Mouse (Mus musculus) left cerebral cortex, adult 2 months (tissue): ENCODE data around the gene Gabrd. TPM values are rescaled to one million over a fixed set of nuclear protein-coding genes. Genes with fewer than 3 reads are reported as not detected.

ENCODE experiments used
- DNase-seq, 2 experiments: peaks; one replicate each; pipeline ENCODE4 v3.0.0; 2021 to 2022; ENCODE audit warnings: low spot score in 2 of 2, mixed read lengths in 1 of 2; ENCODE audit errors: extremely low spot score in 1 of 2
- H3K27ac ChIP-seq: fragments of 200-600 bp; 2 replicates; pipeline ENCODE4 v1.8.1; 2022
- H3K4me3 ChIP-seq: fragments of 200-600 bp; 2 replicates; pipeline ENCODE4 v1.8.1; 2022
- CTCF ChIP-seq: fragments of 200-600 bp; IDR thresholded peaks from 2 replicates; pipeline ENCODE4 v1.8.1; 2022; ENCODE audit warnings: antibody characterized with exemption, mild to moderate bottlenecking, moderate library complexity
- intact Hi-C: fragments of 180-260 bp; cut with DNase I; formaldehyde crosslinking; loops from one replicate; pipeline ENCODE4 v1.15.1; 2025
- total RNA-seq, 2 experiments: library from RNA; stranded (reverse); gene quantifications; 2 replicates each; pipeline ENCODE4 v1.2.3; 2021

Gene Gabrd
- total RNA-seq, 2 experiments from 2014 or later = 69.2 to 71.8 TPM

- no peak for DNase-seq
- intact Hi-C loops = no loop called here
- no peak overlapping the region for H3K27ac ChIP-seq
- TF ChIP-seq CTCF = no peak
- H3K4me3 ChIP-seq = no peak overlapping the region
Measured at GRCm38 (mm10) chr4:155413641-155414335, 15.9 kb upstream of the Gabrd start.

- intact Hi-C loops = no loop called here
- Histone ChIP-seq H3K4me3 (no peak overlapping the region), H3K27ac (no peak overlapping the region)
- DNase-seq = no peak
- no peak for TF ChIP-seq CTCF
Measured at GRCm38 (mm10) chr4:155412124-155412523, 14.2 kb upstream of the Gabrd start.

GRCm38 (mm10) chr4:155409058-155409776 is 11.3 kb upstream of the Gabrd start, which contains the start of gene Cfap74:
TSS of gene Cfap74 (plus strand) at chr4:155409190.
- Histone ChIP-seq H3K27ac (peak within 1 kb of the TSS; percentile 86), H3K4me3 (peak within 1 kb of the TSS; percentile 75)
- peak; percentile 89 for DNase-seq
- no peak for TF ChIP-seq CTCF
- intact Hi-C loops = no loop called here

- TF ChIP-seq CTCF = peak; percentile 39
- Histone ChIP-seq H3K27ac (peak overlapping the region; percentile 86), H3K4me3 (peak overlapping the region; percentile 75)
- DNase-seq = no peak
- intact Hi-C loops = no loop called here
Measured at GRCm38 (mm10) chr4:155408695-155409057, 10.8 kb upstream of the Gabrd start.

GRCm38 (mm10) chr4:155402489-155402888 is 4.6 kb upstream of the Gabrd start:
- intact Hi-C loops = no loop called here
- no peak for TF ChIP-seq CTCF
- H3K4me3 ChIP-seq = no peak overlapping the region
- H3K27ac ChIP-seq = no peak overlapping the region
- DNase-seq = no peak

GRCm38 (mm10) chr4:155401121-155401520 is 3.2 kb upstream of the Gabrd start:
- no peak for DNase-seq
- intact Hi-C loops = no loop called here
- H3K27ac ChIP-seq = no peak overlapping the region
- no peak overlapping the region for H3K4me3 ChIP-seq
- TF ChIP-seq CTCF = no peak

- peak overlapping the region; percentile 50; the same call in 1 of the 2 replicates for H3K27ac ChIP-seq
- no peak for TF ChIP-seq CTCF
- intact Hi-C loops = no loop called here
- peak overlapping the region; percentile 77 for H3K4me3 ChIP-seq
- no peak for DNase-seq
Measured at GRCm38 (mm10) chr4:155398222-155398540, 269 bp upstream of the Gabrd start.

- intact Hi-C loops = no loop called here
- Histone ChIP-seq H3K4me3 (peak overlapping the region; percentile 77), H3K27ac (peak overlapping the region; percentile 76)
- no peak for TF ChIP-seq CTCF
- no peak for DNase-seq
Measured at GRCm38 (mm10) chr4:155396751-155397150, 1.2 kb downstream of the Gabrd start.

GRCm38 (mm10) chr4:155395471-155395870 is 2.4 kb downstream of the Gabrd start:
- H3K4me3 ChIP-seq = peak overlapping the region; percentile 77
- H3K27ac ChIP-seq = peak overlapping the region; percentile 76
- TF ChIP-seq CTCF = no peak
- peak; percentile 55 to 56 for DNase-seq
- intact Hi-C loops = no loop called here

- Histone ChIP-seq H3K4me3 (no peak overlapping the region), H3K27ac (no peak overlapping the region)
- intact Hi-C loops = no loop called here
- DNase-seq = no peak
- TF ChIP-seq CTCF = no peak
Measured at GRCm38 (mm10) chr4:155387166-155387565, 10.7 kb downstream of the Gabrd start.

GRCm38 (mm10) chr4:155383326-155383725 is 14.6 kb downstream of the Gabrd start:
- DNase-seq = no peak
- Histone ChIP-seq H3K27ac (peak overlapping the region; percentile 92), H3K4me3 (no peak overlapping the region)
- TF ChIP-seq CTCF = no peak
- intact Hi-C loops = no loop called here

GRCm38 (mm10) chr4:155382752-155383151 is 15.2 kb downstream of the Gabrd start:
- Histone ChIP-seq H3K27ac (peak overlapping the region; percentile 92), H3K4me3 (no peak overlapping the region)
- no peak; the same call in 1 of the 2 replicates for TF ChIP-seq CTCF
- peak; percentile 65 to 69 for DNase-seq
- intact Hi-C loops = no loop called here
